Mouse (Mus musculus): ENCODE results near the gene Etl4.

Etl4 gene

DNA sequence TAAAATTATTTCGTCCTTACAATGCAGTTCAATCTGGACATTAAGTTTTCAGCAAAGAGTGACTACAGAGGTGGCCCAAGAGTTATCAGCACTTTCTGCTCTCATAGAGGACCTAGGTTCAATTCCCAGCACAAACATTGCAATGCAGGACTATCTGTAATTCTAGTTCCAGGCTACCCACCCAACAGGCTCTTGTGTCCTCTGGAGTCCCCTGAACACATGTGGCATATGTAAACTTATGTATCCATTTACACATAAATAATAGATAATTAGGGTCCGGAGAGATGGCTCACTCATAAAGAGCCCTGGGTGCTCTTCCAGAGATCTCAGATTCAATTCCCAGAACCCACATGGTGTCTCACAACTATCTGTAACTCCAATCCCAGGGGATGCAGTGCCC is 533.2 kb downstream of the Etl4 start:
- DNase-seq (ENCODE audit: low spot score in 2 of 2), result no peak

DNA sequence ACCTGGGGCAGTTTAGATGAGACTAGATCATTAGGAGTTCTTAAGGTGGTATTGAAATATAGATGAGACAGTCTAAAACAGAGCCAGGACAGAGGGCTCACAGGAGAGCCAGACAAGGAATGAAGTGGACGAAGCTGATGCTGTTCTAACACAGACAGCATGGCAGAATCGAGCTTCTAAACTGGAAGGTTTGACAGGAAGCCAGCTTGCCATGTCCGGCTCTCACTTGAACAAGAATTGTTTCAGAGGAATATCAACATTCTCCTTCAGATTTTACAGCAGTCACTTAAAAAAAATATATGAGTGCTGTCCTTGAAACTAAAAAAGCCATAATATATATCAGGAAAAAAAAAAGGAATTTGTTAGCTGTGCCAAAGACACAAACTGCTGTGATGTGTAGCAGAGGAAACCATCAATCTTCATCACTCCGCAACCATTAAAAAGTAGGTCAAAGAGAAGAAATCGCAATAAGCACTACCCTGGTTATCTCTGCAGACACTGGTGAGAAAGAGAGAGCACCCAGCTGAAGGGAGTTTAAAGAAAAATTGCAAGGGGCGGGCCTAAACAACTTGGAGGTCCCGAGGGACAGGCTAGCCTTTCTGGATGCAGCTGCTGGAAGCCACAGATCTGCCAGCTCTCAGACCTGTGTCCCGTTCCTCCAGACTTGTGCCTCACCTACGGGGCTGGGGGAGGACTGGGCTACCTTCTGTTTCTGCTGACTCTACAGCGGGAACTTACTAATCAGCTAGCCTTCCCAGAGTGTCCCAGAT is 534.3 kb downstream of the Etl4 start:
- DNase-seq (ENCODE audit: low spot score in 2 of 2), result no peak

DNA sequence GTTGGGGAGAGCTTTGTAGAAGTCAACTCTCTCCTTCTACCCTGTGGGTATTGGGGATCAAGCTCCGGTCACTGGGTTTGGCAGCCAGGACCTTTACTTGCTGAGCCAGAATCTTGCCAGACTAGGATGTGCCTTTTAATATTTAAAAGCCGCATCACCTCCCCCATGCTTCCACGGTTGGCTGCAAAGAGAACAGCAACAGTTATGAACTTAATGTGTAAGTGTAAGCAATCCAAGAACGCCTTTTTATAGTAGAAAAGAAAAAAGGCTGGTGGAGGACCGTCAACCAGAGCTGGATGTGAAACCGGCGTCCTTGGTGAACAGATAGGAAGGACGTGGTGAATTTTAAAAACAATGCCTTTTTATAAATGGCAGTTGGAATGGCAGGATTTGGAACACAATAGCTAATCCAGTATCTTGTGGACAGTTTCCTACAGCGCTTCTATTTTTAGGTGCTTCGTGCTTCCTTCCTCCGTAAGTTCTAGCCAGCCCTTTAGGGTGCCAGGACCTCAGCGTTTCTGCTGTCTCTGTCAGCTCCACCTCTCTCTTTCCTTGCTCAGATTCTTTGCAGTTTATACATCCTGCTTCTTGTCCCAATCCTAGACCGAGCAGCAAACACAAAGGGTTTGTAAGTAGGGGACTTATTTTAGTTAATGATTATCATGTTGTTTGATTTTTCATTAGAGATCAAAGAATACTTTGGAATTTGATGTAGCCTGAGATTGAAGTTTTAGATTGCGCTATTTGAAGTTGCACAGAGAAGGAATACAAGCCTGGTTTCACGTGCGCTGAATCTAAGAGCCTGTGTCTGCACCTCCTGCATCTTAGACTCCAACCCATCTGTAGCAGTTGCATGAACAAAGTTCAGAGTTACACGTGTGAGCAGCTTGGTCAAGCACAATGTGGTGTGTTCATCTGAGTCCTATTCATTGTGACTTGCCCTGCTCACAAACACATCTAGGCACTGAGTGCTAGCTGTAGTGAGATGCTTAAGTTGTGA is 535.9 kb downstream of the Etl4 start:
- DNase-seq (ENCODE audit: low spot score in 2 of 2), result no peak

DNA sequence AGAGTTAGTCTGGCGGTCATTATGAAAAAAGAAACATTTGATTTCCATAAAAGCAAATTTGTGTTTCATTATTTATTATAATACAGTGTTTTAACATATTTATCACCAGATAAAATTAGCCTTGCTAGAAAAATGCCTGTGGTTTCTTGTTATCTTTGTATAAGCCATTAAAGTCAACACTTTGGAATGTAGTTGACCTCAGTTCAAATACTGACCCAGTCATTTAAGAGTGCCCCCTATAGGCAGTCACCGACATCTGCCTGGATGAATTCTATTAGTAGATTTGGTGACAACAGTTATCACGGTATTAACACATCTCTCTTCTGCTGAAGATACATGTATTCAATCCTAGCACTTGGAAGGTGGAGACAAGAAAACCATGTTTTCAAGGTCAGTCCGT is 536.6 kb downstream of the Etl4 start:
- DNase-seq (ENCODE audit: low spot score in 2 of 2), result no peak

DNA sequence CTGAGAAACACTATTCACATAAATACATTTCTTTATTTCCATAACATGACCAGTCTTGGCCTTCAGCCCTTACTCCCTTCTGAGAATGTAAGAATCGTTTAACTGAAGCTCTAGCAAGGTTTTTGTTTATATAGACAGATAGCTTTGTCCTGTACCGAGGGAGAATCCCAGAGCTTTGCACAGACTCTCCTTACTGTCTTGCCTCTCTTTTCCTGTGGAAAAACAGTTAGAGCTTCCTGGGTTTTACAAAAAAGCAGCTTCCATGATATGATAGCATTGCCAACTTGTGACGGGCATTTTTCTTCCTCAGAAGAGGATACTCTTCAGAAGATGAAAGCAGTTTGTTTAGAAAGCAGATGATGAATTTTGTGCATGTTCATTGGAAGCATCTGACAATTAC is 541.4 kb downstream of the Etl4 start:
- no peak for DNase-seq (ENCODE audit: low spot score in 2 of 2)

DNA sequence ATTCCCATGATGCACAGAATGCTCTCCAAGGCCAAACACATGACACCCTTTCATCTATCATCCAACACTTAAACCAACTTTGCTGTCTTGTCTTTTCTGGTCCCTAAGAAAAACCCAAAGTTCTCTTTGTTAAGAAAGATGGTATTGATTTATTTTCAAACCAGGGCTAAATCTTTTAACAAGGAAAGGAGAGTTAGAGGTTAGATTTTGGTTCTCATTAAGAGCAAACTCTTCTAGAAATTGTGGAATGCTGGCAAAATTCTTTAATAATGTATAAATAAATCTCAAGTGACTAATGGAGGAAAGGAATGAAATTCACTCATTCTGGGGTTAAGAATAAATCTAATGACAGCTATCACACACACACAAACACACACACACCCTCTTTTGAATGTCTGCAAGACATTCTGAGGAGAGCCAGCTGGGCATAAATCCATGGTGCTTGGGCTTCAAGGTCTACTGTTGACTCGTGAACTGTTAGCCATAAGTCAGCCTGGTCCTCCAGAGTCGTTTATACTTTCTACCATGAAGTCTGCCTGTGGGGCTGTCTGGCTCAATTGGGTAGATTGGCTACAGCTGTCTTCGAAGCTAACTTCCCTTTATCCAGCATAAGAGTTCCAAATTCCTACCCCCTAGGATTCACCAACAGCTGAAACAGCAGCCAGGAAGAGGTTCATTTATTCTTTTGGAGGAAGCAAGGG is 544.1 kb downstream of the Etl4 start:
- no peak for DNase-seq (ENCODE audit: low spot score in 2 of 2)

DNA sequence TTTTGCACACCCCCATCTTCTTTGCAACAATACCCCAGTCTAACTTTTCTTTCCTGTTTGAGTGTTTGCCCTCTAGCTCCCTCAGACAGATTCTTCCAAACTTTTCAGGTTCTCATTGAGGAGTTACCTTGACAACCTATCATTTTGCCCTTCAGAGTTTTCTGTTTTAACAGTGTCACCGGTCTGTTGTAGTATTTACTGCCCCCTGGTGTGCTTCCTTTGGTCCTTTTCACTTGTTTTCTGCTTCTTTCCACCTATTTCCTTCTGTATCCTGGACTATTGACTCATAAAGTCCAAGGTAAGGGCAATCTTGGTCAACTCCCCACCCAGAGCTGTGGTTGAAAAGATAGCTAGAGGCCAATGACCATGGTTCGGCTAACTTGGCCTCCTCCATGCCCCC is 569.6 kb downstream of the Etl4 start:
- no peak for DNase-seq (ENCODE audit: low spot score in 2 of 2)

DNA sequence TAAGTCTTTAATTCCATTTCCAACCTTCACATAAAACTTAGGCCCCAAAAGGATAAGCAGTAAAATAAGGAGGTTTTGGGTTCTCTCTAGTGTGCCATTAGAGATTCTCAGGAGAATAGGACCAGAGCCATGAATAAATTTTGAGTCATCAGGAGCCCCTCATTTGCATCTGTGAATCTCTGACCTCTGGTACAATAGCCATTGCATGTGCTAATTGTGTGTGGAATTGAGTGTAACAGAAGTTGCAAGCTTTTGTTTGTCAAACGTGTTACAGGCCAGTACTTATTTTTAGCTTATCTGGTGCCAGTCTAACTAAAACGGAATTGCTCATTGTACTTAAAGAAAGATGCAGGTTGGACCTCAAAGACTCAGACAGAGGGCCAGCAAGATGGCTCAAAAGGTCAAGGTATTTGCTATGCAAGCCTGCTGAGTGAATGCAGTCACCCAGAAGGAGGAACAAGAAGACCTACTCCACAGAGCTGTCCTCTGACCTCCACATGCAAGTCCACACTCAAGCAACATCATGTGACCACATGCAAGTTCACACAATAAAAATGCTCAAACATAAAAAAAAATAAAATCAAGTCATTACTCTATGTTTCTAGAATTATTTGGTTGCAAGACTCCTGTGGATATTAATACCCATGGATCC is 576.7 kb downstream of the Etl4 start:
- no peak for DNase-seq (ENCODE audit: low spot score in 2 of 2)

DNA sequence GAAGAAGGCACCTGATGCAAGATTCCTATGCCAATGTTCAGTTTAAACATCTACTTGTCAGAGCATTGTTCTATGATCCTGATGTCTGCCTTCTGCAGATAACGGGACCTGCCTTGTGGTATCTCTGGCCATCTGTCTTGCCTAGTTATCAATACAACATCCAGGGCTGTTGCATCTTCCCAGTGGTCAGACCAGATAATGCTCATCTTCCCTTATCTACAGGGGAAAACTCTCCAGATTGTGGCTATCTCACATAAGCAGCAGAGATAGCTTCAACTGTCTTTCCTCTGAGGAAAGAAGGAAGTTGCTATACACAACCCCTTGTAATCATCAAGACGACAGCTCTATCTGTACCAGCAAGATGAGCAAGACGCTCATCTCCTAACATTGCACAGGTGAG is 579.5 kb downstream of the Etl4 start:
- DNase-seq (ENCODE audit: low spot score in 2 of 2), result no peak

DNA sequence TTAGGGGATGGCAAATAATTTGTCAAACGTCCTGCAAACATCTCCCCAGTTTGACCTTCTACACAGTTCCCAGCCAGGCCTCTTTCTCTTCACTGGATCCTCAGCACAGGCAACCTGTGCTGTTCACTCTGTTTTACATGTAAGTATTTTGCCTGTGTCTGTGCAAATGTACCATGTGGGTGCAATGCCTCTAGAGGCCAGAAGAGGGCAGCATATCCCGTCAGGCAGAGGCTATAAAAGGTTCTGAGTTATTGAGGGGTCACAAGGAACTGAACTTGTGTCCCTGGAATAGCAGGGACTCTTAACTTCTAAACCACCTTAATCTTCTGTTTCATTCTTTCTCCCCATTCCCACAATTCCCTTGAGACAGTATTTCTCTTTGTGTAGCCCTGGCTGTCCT is 582.5 kb downstream of the Etl4 start:
- no peak for DNase-seq (ENCODE audit: low spot score in 2 of 2)

DNA sequence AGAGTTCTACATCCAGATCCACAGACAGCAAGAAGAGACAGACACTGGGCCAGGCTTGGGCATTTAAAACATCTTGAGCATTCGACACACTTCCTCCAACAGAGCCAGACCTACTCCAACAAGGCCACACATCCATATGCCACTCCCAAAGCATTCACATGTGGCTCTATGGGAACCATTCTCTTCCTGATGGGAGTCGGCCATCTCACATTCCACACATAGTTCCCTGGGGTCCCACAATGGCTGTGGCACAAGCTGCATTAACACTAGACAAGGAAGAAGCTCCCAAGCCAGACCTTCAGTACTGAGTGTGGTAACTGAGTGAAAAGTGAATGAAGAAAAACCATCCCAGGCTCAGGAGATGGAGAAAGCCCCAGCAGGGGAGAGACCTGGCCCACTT is 584.2 kb downstream of the Etl4 start:
- no peak for DNase-seq (ENCODE audit: low spot score in 2 of 2)

DNA sequence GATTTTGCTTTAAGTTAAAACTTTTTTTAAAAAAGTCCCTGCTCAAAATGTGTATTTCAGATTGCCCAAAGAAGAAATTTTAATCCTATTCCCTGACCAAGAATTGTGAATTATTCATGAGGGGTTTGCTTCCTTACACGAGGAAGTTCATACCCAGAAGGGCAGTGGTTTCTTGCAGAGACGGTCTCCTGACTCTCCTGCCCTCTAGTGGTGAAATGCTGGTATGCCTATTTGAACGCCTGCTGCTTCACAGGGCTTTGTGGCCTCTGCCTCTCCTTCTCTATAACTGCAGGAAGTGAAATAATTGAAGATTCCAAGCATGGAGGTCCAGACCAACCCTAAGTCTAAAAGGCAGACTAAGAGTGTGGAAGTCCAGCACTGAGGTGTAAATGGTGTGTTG is 585.1 kb downstream of the Etl4 start:
- DNase-seq (ENCODE audit: low spot score in 2 of 2), result peak in 1 of 2 experiments; percentile 37

DNA sequence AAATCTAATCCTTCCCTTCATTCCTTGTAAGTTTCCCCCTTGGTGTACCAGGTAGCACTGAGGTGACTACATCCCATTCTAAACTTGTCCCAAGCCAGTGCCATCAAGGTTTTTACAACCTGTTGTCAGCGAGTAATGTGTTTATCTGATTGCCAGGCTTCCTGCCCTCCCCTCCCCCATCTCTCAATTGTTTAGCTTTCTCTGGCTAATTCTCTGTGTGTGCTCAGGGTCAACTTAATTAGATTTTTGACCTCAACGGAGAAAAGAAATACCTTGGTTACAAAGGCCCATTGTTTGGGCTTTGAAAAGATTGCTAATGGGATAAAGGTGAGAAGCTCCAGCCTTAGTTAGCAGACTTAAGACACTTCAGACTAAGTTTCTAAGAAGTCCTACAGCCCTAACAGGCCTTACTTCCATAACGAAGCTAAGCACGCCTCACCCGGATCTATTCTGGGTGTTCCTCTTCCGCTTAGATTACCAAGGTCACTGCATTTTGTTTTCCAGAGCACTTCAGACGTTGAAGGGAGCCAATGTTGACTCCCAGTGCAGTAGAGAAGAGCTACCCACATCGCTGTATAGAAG is 586.7 kb downstream of the Etl4 start:
- DNase-seq (ENCODE audit: low spot score in 2 of 2), result no peak

DNA sequence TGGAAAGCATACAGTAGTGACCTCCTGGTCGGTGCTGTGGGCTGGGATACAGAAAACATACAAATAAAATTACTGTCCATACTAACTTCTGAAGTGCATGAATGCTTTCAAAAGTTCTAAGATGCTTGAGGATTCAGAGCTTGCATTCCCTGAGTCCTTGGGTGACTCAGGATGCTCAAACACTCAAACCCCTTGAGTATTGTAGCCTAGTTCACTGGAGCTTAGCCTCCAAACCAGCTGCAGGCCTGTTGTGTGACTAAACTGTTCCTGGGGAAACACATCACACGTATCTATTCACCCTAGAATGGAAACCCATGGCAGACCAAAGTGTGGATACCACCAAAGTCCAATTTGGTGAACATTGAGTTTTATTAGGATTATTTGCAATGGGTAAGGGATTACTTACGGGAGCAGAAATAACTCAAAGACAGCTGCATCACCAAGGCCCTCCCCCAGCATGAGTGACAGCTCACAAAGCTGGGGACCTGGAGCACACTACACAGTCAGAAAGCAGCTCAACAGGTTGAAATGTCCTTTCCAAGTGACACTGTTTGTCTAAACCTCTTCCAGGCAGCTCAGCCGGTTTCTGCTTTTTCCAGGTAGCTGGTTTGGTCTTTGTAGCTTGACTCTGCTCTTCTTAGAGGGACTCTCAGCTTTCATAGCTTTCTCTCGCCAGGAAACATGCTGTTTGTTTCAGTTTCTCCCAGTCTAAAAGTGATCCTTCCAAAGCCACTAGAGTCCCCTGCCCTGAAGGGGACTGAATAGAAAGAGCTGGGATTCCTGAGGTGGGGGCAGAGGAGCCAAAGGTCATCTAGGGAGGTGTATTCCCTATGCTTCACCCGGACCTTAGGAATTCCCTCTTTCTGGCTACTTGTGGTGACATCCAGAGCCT is 598.5 kb downstream of the Etl4 start:
- DNase-seq (ENCODE audit: low spot score in 2 of 2), result no peak

DNA sequence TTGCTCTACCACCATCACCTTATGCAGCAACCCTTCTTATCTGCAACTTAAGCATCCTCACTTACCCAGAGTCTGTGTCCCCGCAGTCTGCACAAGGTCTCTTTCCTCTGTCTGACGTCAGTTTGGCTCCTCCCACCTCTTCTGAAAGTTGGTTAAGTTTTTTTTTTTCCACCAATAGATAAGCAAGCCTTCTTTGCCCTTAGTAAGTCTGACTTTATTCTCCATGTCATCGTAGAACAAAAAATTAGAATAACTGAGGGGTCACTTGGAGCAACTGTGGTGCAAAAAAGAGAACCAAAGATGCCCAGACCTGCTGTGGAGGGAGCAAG is 599.1 kb downstream of the Etl4 start:
- no peak for DNase-seq (ENCODE audit: low spot score in 2 of 2)

DNA sequence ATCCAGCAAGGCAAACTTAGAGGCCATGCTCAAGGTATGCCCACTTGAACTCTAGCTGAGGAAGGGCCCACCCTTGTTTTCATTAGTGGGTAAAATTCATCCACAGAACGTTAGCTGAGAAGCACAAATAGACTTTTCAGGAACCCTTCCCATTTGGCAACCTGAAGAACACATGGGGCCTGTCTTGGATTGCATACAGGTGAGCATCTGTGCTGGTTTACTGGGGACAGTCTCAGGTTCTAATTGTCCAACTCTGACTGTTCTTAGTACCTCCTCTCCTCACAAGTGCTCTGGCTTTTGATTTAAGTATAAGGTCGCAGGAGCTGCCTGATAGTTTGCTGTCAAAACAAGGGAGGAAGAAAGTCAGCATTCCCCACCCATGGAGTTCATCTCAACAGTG is 600.5 kb downstream of the Etl4 start:
- no peak for DNase-seq (ENCODE audit: low spot score in 2 of 2)

DNA sequence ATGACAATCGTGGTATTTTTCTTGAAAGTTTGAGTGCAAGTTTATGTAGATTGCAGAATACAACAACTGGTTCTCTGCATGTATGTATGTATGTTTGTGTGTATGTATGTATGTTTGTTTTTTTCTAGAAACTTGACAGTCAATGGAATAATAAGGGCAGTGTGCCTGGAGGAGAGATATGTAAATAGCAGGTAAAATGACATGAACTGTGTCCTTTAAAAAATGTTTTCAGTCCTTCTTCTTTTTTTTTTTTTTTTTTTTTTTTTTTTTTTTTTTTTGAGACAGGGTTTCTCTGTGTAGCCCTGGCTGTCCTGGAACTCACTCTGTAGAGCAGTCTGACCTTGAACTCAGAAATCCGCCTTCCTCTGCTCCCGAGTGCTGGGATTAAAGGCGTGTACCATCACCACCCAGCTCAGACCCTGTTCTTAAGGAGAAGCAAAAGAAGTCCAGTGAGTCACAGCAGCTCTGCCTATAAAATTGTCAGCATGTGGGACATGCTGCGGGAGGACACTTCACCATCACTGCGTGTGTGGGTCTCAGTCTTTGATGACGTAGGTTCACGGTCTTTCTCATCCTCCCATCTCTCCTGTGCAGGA is 606.8 kb downstream of the Etl4 start:
- no peak for DNase-seq (ENCODE audit: low spot score in 2 of 2)

DNA sequence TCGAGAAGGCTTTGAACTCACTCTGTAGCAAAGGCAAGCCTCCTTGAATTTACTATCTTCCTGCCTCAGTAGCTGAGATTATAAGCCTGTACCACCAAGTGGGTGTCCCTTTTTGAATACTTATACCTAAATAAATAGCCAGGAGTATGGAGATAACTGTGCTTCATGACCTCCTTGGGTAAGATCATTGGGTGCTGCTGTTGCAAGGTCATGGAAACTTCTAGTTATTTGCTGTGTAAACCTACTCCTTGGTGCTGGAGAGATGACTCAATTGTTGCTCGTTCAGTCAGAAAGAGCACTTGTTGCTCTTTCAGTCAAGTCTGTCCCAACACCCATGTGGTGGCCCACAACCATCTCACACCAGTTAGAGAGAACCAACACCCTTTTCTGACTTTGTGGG is 608.3 kb downstream of the Etl4 start:
- no peak for DNase-seq (ENCODE audit: low spot score in 2 of 2)

DNA sequence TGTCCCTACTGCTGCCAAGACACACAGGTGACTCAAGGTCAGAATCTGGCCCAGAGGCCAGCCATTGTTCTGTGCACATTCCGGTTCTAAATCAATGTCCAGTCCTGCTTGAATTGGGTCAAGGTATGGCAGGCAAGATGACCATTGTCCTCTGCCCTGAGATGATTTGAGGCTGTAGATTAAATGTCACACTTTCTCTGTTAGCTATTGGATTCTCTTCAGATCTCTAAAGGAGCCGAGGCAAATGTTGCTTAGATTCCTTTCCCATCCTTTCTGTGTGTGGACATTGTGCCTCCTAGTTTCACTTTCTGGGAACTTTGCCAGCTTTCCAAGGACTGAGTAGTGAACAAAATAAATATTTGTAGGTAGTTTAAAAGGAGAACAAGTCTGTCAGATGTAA is 608.9 kb downstream of the Etl4 start:
- no peak for DNase-seq (ENCODE audit: low spot score in 2 of 2)

DNA sequence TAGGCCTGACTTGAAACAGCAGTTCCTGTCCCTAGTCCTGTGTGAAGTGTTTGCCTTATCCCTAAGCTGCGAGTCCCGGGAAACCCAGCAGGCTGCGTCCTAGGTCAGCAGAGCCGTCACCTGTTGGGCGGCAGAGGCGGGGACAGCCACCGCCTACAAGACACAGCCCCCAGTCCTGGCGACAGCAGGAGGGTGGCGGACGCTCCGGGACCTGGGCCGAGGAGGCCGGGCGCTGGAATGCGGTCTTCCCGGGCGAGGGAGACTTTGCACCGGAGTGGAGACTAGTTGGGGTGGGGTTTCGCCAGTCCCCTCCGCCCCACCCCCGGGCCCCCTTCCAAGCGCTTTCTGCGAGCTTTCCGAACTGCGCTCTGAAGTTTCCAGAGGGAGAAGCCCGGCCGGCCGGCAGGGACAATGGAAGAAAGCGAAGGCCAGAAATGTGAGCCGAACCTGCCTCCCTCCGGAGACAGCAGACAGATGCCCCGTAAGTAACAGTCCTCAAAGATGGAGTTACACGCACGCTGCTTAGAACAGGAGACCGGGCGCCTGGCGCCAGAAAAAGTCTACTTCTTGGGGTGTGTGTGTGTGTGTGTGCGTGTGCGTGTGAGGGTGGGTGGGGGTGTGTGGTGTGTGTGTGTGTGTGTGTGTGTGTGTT is 610.0 kb downstream of the Etl4 start:
- DNase-seq (ENCODE audit: low spot score in 2 of 2), result no peak

Data from spleen, postnatal 10 days (tissue).